Mouse (Mus musculus): ENCODE data around the gene Akap9. TPM values are rescaled to one million over a fixed set of nuclear protein-coding genes. Genes with fewer than 3 reads are reported as not detected.
"Not testable (repeated sequence)": the region's sequence is repeated elsewhere in the genome, so short reads cannot be mapped to it uniquely, and the experiment has no call there.

Akap9 gene
- 407 and 411 TPM in 2 replicates for polyA plus RNA-seq (2015; fragmentation: Nextera tagmentation; extraction: Ambion mirVana)

GRCm38 (mm10) chr5:3927801-3928689 lies at the start of gene Akap9:
Gene Akap9 (plus strand): TSS chr5:3928054.
- Histone ChIP-seq H3K4me2 (peak within 1 kb of the TSS; percentile 77), H3K4me3 (peak within 1 kb of the TSS; percentile 91), H3K36me3 (no peaks in the 10 kb centered on the region), H3K4me1 (replicated peaks) (peaks cover 40% of the 10 kb centered on the region), H3K9ac (peak within 1 kb of the TSS; percentile 97), H3K27me3 (no peaks in the 10 kb centered on the region), H3K9me3 (no peaks in the 10 kb centered on the region), H3K27ac (peak within 1 kb of the TSS; percentile 99)
- ATAC-seq (ENCODE audit: low FRiP score) = peak; percentile 85
- WGBS = under 1% methylated on average over 69 of the region's 82 CpGs

- not testable (repeated sequence) for H3K9ac ChIP-seq; H3K4me1 ChIP-seq (replicated peaks); H3K4me3 ChIP-seq; H3K27ac ChIP-seq; H3K27me3 ChIP-seq; H3K4me2 ChIP-seq; ATAC-seq (ENCODE audit: low FRiP score); H3K36me3 ChIP-seq; H3K9me3 ChIP-seq
- 86% methylated on average over 7 of the region's 7 CpGs for WGBS
Measured at GRCm38 (mm10) chr5:3886862-3887261, 41.0 kb upstream of the Akap9 start.

DNA sequence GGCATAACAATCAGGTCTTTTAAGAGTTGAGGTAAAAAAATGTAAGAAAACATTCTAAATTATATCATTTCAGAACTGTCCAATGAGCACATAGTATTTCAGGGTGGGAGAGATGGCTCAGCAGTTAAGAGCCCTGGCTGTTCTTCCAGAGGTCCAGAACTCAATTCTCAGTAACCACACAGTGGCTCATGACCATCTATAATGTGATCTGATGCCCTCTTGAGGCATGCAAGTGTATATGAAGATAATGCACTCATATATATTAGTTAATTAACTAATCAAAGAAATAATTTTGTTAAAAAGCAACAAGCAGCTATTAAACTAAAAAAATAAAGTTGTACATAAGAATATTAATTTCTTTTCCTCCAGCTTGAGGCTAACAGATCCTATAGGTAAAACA lies 38.7 kb upstream of the Akap9 start:
- Histone ChIP-seq H3K27me3 (no peaks in the 10 kb centered on the region), H3K4me3 (no peak overlapping the region), H3K4me1 (replicated peaks) (peaks cover 8% of the 10 kb centered on the region), H3K9me3 (no peaks in the 10 kb centered on the region), H3K36me3 (no peaks in the 10 kb centered on the region), H3K27ac (no peak overlapping the region), H3K4me2 (no peak overlapping the region), H3K9ac (no peak overlapping the region)
- no peak for ATAC-seq (ENCODE audit: low FRiP score)

DNA sequence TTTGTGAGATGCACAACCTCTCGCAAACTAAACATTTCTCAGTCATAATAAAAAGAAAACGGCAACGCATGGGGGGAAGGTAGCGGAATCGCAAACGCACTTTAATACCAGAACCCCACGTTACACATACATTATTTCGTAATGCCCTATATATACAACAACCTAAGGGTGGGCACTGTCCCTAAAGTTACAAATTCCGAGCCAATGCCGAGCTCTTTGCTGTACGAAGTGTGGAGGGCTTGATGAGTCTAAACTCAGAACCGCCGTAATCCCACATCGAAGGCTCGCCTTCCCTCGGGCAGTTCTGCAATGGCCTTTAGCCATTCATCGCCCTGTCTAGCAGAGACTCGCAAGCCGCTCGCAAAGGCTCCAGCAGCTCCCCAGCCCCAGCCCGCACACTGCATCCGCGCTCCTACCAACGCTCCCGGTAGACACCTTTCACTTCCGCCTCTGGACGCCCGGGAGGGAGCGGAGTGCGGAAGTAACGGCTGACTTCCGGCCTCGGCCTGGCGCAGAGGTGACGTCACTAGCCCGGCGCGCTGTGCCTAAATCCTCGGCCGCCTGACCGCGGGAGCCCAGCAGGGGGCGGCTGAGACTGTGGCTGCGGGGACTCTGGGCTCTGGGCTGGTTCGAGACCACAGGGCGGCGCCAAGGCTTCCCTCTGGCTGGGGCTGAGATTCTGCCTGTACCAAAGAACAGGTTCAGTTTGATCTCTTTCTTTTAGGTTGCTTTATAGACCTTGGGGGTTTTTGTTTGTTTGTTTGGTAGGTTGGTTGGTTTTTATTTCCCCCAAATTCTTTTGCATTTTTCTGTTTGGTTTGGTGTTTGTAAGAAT lies 34.2 kb upstream of the Akap9 start, which contains the start of gene Mterf1a:
Gene Mterf1a, minus strand, starts transcription at position 475 of the 835 bp plus-strand sequence.
- not testable (repeated sequence) for H3K27me3 ChIP-seq; H3K4me1 ChIP-seq (replicated peaks); H3K27ac ChIP-seq; H3K36me3 ChIP-seq; H3K9me3 ChIP-seq
- H3K9ac ChIP-seq = peak within 1 kb of the TSS; percentile 69
- ATAC-seq (ENCODE audit: low FRiP score) = peak; percentile 100
- peak within 1 kb of the TSS; percentile 61 for H3K4me2 ChIP-seq
- 3% methylated on average over 7 of the region's 47 CpGs for WGBS
- peak within 1 kb of the TSS; percentile 45 for H3K4me3 ChIP-seq

DNA sequence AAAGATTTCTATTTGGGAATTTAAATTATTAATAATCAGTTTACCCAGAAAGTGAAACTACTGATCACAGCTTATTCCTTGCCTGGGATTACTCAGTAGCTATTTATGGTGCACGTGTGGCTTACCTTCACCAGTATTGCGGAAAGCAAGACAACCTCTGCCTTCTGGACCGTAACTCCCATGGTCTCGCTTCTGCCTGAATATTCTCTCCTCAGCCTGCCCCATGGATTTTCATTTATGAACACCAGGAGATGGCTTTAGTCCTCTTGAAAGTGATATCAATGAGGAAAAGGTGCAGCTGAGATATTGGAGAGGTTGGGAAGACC lies 33.6 kb upstream of the Akap9 start:
- H3K9ac ChIP-seq; H3K4me1 ChIP-seq (replicated peaks); H3K36me3 ChIP-seq; H3K27me3 ChIP-seq; H3K9me3 ChIP-seq; ATAC-seq (ENCODE audit: low FRiP score); H3K4me2 ChIP-seq; H3K27ac ChIP-seq: not testable (repeated sequence)
- 93% methylated on average over 4 of the region's 4 CpGs for WGBS
- peak overlapping the region; percentile 27; the same call in 1 of the 2 replicates for H3K4me3 ChIP-seq

DNA sequence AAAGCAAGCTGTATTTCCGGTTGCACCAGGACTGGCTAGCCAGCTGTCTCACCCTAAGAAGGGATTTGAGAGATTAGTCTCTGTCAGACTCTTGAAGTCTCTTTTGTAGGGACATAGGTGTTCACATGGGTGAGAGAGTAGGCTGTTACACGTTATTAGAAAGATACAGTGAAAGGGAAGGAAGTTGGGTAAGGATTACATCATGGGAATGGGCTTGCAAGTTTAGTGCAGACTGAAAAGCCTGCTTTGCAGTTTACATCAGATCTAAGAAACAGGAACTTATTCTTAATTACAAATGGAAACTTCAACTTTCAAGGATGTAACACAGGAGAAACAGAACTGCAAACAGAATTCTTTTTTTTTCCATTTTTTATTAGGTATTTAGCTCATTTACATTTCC lies 22.4 kb upstream of the Akap9 start:
- Histone ChIP-seq H3K27ac (no peak overlapping the region), H3K27me3 (no peaks in the 10 kb centered on the region), H3K9ac (no peak overlapping the region), H3K4me2 (no peak overlapping the region), H3K9me3 (no peaks in the 10 kb centered on the region), H3K36me3 (no peaks in the 10 kb centered on the region), H3K4me1 (replicated peaks) (no peaks in the 10 kb centered on the region), H3K4me3 (no peak overlapping the region)
- 75% methylated on average over 2 of the region's 2 CpGs for WGBS
- no peak for ATAC-seq (ENCODE audit: low FRiP score)

DNA sequence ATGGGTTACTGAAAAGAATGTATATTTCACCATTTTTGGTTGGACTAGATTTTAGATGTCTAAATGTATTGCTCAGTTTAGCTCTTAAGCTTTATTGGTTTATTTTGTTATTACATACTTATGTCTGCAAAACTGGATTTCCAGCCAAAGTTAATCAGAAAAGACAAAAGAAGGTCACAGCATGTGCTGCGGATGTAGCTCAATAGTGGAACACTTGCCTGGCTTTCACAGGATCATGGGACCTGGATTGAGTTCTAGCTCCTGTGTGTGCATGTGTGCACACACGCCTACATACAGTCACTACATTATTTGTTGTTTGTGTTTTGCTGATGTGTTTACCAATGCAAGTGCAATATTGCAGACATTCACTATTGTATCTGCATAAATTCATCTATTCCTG lies 5.5 kb upstream of the Akap9 start:
- H3K4me3 ChIP-seq = no peak overlapping the region
- H3K9me3 ChIP-seq = no peaks in the 10 kb centered on the region
- H3K36me3 ChIP-seq = no peaks in the 10 kb centered on the region
- H3K4me2 ChIP-seq = no peak overlapping the region
- H3K27me3 ChIP-seq = no peaks in the 10 kb centered on the region
- no peak overlapping the region for H3K27ac ChIP-seq
- WGBS = 90% methylated on average over 2 of the region's 2 CpGs
- H3K9ac ChIP-seq = no peak overlapping the region
- ATAC-seq (ENCODE audit: low FRiP score) = no peak
- peaks cover 9% of the 10 kb centered on the region for H3K4me1 ChIP-seq (replicated peaks)

DNA sequence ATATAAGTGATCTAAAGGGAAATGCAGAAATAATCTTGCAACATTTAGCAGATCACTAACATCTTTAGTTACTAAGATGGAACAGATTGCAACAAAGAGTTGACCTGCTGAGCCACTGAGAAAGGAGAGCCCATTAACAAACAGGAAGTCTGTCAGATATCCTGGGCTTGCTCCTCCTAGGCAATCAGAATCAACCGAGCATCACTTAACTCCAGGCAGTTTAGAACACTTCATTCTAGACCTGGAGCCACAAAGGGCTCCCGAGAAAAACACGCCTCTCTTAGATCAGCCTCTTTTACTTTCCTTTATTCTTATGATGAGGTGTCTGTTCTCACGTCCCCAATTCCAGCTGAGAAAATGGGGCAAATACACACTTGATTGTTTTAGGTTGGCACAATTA lies 1.2 kb upstream of the Akap9 start:
- H3K4me1 ChIP-seq (replicated peaks) = peaks cover 31% of the 10 kb centered on the region
- 0 out of 2 replicates have a peak overlapping the region, but pooled peaks have one; percentile 3 for H3K4me2 ChIP-seq
- ATAC-seq (ENCODE audit: low FRiP score) = no peak
- peak overlapping the region; percentile 49 for H3K27ac ChIP-seq
- no peak overlapping the region for H3K9ac ChIP-seq
- H3K27me3 ChIP-seq = no peaks in the 10 kb centered on the region
- H3K36me3 ChIP-seq = no peaks in the 10 kb centered on the region
- H3K9me3 ChIP-seq = no peaks in the 10 kb centered on the region
- 24% methylated on average over 4 of the region's 4 CpGs for WGBS
- H3K4me3 ChIP-seq = no peak overlapping the region

- no peaks in the 10 kb centered on the region for H3K27me3 ChIP-seq
- peak overlapping the region; percentile 99 for H3K27ac ChIP-seq
- no peaks in the 10 kb centered on the region for H3K36me3 ChIP-seq
- peak overlapping the region; percentile 97 for H3K9ac ChIP-seq
- WGBS = under 1% methylated on average over 12 of the region's 12 CpGs
- peak; percentile 66 for ATAC-seq (ENCODE audit: low FRiP score)
- peak overlapping the region; percentile 77 for H3K4me2 ChIP-seq
- H3K4me1 ChIP-seq (replicated peaks) = peaks cover 45% of the 10 kb centered on the region
- peak overlapping the region; percentile 91 for H3K4me3 ChIP-seq
- no peaks in the 10 kb centered on the region for H3K9me3 ChIP-seq
Measured at GRCm38 (mm10) chr5:3928690-3929046, 814 bp downstream of the Akap9 start.

DNA sequence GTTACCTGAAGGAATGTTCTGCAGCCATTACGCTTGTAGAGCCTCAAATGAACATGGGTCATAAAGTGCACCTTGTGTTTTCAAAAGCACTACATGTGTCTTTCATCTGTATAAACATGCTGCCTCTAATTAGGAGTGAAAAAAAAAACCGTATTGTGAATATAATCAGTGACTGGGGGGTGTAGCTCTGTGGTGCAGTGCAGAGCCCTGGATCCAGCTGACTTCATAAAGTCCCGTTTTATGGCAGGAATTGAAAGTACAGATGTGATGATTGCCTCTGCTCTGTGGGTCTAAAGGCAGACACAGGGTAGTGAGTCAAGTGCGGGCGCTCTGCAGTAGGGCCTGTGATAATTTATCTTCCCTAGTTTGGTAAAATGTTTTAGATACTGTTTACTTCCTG lies 2.9 kb downstream of the Akap9 start:
- peak overlapping the region; percentile 70; the same call in 1 of the 2 replicates for H3K27ac ChIP-seq
- H3K4me3 ChIP-seq = peak overlapping the region; percentile 91

DNA sequence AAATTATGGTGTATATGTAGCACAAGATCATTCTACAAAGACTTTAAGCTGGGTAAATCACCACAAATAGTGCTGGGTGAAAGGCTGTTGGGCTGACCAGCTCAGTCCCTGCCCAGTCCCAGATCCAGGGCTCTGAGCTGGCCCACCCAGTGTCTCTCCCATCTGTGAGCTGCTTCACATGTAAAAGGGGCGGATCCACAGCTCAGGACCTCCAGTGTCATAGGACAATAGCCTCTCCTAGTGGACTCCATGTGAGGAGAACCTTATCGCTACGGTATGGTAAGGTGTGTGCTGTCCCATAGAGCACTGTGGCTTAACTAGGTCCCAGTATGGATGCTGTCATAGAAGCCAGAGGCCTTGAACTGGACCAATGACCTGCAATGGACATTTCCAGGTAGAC lies 3.8 kb downstream of the Akap9 start:
- Histone ChIP-seq H3K27ac (no peak overlapping the region), H3K4me3 (0 out of 2 replicates have a peak overlapping the region, but pooled peaks have one; percentile 1), H3K36me3 (peaks cover 3% of the 10 kb centered on the region; the same call in 1 of the 2 replicates), H3K27me3 (no peaks in the 10 kb centered on the region), H3K9me3 (no peaks in the 10 kb centered on the region), H3K9ac (0 out of 2 replicates have a peak overlapping the region, but pooled peaks have one; percentile 35), H3K4me1 (replicated peaks) (peaks cover 42% of the 10 kb centered on the region), H3K4me2 (peak overlapping the region; percentile 33; the same call in 1 of the 2 replicates)
- WGBS = 82% methylated on average over 3 of the region's 3 CpGs
- no peak for ATAC-seq (ENCODE audit: low FRiP score)

More for the DNA sequence above, 2.9 kb downstream of the Akap9 start:
- no peaks in the 10 kb centered on the region for H3K9me3 ChIP-seq
- no peaks in the 10 kb centered on the region for H3K27me3 ChIP-seq
- ATAC-seq (ENCODE audit: low FRiP score) = no peak
- 44% methylated on average over 5 of the region's 5 CpGs for WGBS
- peak overlapping the region; percentile 81 for H3K9ac ChIP-seq
- H3K36me3 ChIP-seq = peaks cover 3% of the 10 kb centered on the region; the same call in 1 of the 2 replicates
- peak overlapping the region; percentile 77 for H3K4me2 ChIP-seq
- peaks cover 45% of the 10 kb centered on the region for H3K4me1 ChIP-seq (replicated peaks)

DNA sequence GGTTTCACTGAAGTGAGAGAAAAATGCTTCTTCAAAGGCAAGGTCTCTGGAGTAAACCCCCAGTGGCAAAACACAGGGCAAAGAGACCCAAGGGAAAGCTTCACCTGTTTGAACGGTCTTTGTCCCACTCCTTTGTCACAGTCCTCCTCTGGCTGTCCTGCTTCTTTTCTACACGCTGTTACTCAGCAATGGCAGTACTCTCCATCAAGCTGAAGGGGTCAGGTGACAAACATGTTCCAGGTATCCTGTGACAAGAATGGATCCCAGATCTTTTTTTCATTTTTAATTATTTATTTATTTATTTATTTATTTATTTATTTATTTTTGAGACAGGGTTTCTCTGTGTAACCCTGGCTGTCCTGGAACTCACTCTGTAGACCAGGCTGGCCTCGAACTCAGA lies 5.7 kb downstream of the Akap9 start:
- Histone ChIP-seq H3K4me3 (no peak overlapping the region), H3K36me3 (peaks cover 3% of the 10 kb centered on the region; the same call in 1 of the 2 replicates), H3K27ac (no peak overlapping the region), H3K4me2 (no peak overlapping the region), H3K9ac (no peak overlapping the region), H3K27me3 (no peaks in the 10 kb centered on the region), H3K4me1 (replicated peaks) (peaks cover 37% of the 10 kb centered on the region), H3K9me3 (no peaks in the 10 kb centered on the region)
- 87% methylated on average over 3 of the region's 3 CpGs for WGBS
- ATAC-seq (ENCODE audit: low FRiP score) = no peak

Measured in hindbrain, embryonic 13.5 days (tissue).